8 mouse cellular contexts compared by ENCODE assay signal in genomic region chrX:101419725-101420699, GRCm38 (mm10). TPM values are rescaled to one million over a fixed set of nuclear protein-coding genes. Genes with fewer than 3 reads are reported as not detected.
DNase-seq lines count a peak whose midpoint lies in the region; ATAC-seq lines count a peak whose summit lies in the region.

No protein-coding gene starts in this region.

- peak overlapping the region; percentile 60 for H3K4me3 ChIP-seq in intestine, embryonic 16.5 days (ENCODE audit: low read length)

- peak; percentile 91 for DNase-seq in adrenal gland, adult 2 months
- DNase-seq in embryo, embryonic 11.5 days (ENCODE audit: low read depth, low spot score), result peak; percentile 72
- DNase-seq in gastrocnemius, postnatal 36 days, result peak; percentile 62 to 79
- DNase-seq in left cerebral cortex, postnatal 25 days (ENCODE audit: low spot score in 2 of 2), result peak; percentile 83 to 88
- DNase-seq in mesoderm, embryonic 11.5 days (ENCODE audit: low read depth, low spot score), result peak; percentile 90
- peak; percentile 87 for DNase-seq in right cerebral cortex, postnatal 25 days
- peak; percentile 70 to 82 for DNase-seq in urinary bladder, postnatal 36 days (ENCODE audit: low spot score in 2 of 2)

- WGBS in intestine, embryonic 16.5 days, result 23% methylated on average over 50 of the region's 54 CpGs

- H3K27ac ChIP-seq in intestine, embryonic 16.5 days (ENCODE audit: low read length), result peak overlapping the region; percentile 48; the same call in 1 of the 2 replicates

- H3K9me3 ChIP-seq in intestine, embryonic 16.5 days (ENCODE audit: control insufficient read depth, low read length), result no peaks in the 10 kb centered on the region

- peak overlapping the region; percentile 69 for H3K4me2 ChIP-seq in intestine, embryonic 16.5 days (ENCODE audit: low read depth, low read length)

- H3K27me3 ChIP-seq in intestine, embryonic 16.5 days (replicated peaks; ENCODE audit: control insufficient read depth, insufficient read depth, low read length), result no peaks in the 10 kb centered on the region

- no peaks in the 10 kb centered on the region; the same call in 1 of the 2 replicates for H3K36me3 ChIP-seq in intestine, embryonic 16.5 days (ENCODE audit: control insufficient read depth, insufficient read depth, low read length)

- peak; percentile 97 for ATAC-seq in intestine, embryonic 16.5 days

- H3K4me1 ChIP-seq in intestine, embryonic 16.5 days (ENCODE audit: control insufficient read depth, insufficient read depth, low read length), result no peaks in the 10 kb centered on the region; the same call in 1 of the 2 replicates

- H3K9ac ChIP-seq in intestine, embryonic 16.5 days (ENCODE audit: low read depth, low read length), result peak overlapping the region; percentile 76

- intact Hi-C loops in gastrocnemius, postnatal 36 days (cut with DNase I), result no loop called here
- intact Hi-C loops in left cerebral cortex, postnatal 25 days (cut with DNase I), result loop anchor here (1.0 to 10.0 kb wide), 3 partner anchors 9 to 285 kb away; partner anchors contain the start of gene Nono

RNA-seq across cellular contexts. Expression of gene Zmym3, which starts 0.6 kb away (rescaled TPM):
- 10 to 100 TPM; 60.1 to 60.8 TPM for total RNA-seq in adrenal gland, adult 2 months (2021)
- polyA plus RNA-seq in adrenal gland, adult 2 months (2012; rRNA removed), result 56.8 and 65.1 TPM in 2 replicates
- total RNA-seq in gastrocnemius, postnatal 36 days (2021), result 10 to 100 TPM in 1 of 2 experiments, 1 to 10 TPM in 1; 7.0 to 11.1 TPM
- 18.5 and 19.5 TPM in 2 replicates for polyA plus RNA-seq in intestine, embryonic 16.5 days (2015; fragmentation: Nextera tagmentation; extraction: Ambion mirVana)
- 100 to 1,000 TPM; 119 to 145 TPM for total RNA-seq in left cerebral cortex, postnatal 25 days (2021)

RNA-seq across cellular contexts. Expression of gene Nono, which starts 9.1 kb away (rescaled TPM):
- total RNA-seq in adrenal gland, adult 2 months (2021), result 100 to 1,000 TPM; 208 to 263 TPM
- polyA plus RNA-seq in adrenal gland, adult 2 months (2012; rRNA removed), result 31.1 and 46.6 TPM in 2 replicates
- total RNA-seq in gastrocnemius, postnatal 36 days (2021), result 10 to 100 TPM; 38.9 to 43.4 TPM
- 272 and 304 TPM in 2 replicates for polyA plus RNA-seq in intestine, embryonic 16.5 days (2015; fragmentation: Nextera tagmentation; extraction: Ambion mirVana)
- total RNA-seq in left cerebral cortex, postnatal 25 days (2021), result 100 to 1,000 TPM; 118 to 130 TPM

RNA-seq across cellular contexts. Expression of gene Itgb1bp2, which starts 28.9 kb away (rescaled TPM):
- total RNA-seq in adrenal gland, adult 2 months (2021), result under 1 TPM; 0.43 to 0.73 TPM
- 0.10 TPM in 1 of 2 replicates, not detected in the other for polyA plus RNA-seq in adrenal gland, adult 2 months (2012; rRNA removed)
- total RNA-seq in gastrocnemius, postnatal 36 days (2021), result 100 to 1,000 TPM; 211 to 226 TPM
- 1.3 TPM in 2 replicates for polyA plus RNA-seq in intestine, embryonic 16.5 days (2015; fragmentation: Nextera tagmentation; extraction: Ambion mirVana)
- total RNA-seq in left cerebral cortex, postnatal 25 days (2021), result 1 to 10 TPM in 1 of 2 experiments, under 1 TPM in 1; 0.66 to 1.2 TPM

RNA-seq across cellular contexts. Expression of gene Gjb1, which starts 43.8 kb away (rescaled TPM):
- total RNA-seq in adrenal gland, adult 2 months (2021), result 1 to 10 TPM in 1 of 2 experiments, not detected in 1; 2.7 TPM
- polyA plus RNA-seq in adrenal gland, adult 2 months (2012; rRNA removed), result 0.11 and 0.84 TPM in 2 replicates
- under 1 TPM; 0.28 to 0.57 TPM for total RNA-seq in gastrocnemius, postnatal 36 days (2021)
- polyA plus RNA-seq in intestine, embryonic 16.5 days (2015; fragmentation: Nextera tagmentation; extraction: Ambion mirVana), result 119 and 154 TPM in 2 replicates
- total RNA-seq in left cerebral cortex, postnatal 25 days (2021), result 10 to 100 TPM in 1 of 2 experiments, 1 to 10 TPM in 1; 8.3 to 10.3 TPM

Comparison
In these comparisons a context has a peak if more than half of its experiments do, and no peak if none do; other contexts are left out.
1. Peak in every context shown above with its lines: DNase-seq, ATAC-seq, H3K4me3 ChIP-seq and H3K27ac ChIP-seq.
2. RNA of gene Zmym3, which starts 0.6 kb away (total RNA-seq): 119 to 145 TPM in left cerebral cortex, postnatal 25 days and 60.1 to 60.8 TPM in adrenal gland, adult 2 months; 7.0 to 11.1 TPM in gastrocnemius, postnatal 36 days; every median in the first group is over 4 times any median in the second.
3. RNA of gene Itgb1bp2, which starts 28.9 kb away (total RNA-seq): 211 to 226 TPM in gastrocnemius, postnatal 36 days; 0.66 to 1.2 TPM in left cerebral cortex, postnatal 25 days and 0.43 to 0.73 TPM in adrenal gland, adult 2 months; every median in the first group is over 10 times any median in the second.